Mouse (Mus musculus): ENCODE data around the gene Gtf2i.

The Gtf2i gene

DNA sequence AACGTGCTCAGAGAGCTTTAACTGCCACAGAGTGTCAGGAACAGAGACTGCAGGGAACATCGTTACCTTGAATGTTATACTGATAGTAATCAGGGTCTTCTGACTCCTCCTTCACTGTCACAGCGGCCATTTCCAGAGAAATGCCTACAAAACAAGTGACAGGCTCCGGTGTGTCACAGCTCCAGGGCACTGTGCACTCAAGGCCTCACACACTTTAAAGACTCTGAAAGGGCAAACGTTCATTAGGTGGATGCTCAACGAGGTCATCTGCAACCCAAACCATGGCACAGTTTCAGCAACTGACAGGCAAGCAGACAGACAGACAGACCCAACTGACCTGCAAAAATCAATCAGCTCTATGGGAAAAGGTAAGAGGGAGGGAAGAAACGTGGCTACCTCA lies 35.2 kb downstream of the Gtf2i start:
- in situ Hi-C loops (cut with MboI, MseI), result no loop called here

DNA sequence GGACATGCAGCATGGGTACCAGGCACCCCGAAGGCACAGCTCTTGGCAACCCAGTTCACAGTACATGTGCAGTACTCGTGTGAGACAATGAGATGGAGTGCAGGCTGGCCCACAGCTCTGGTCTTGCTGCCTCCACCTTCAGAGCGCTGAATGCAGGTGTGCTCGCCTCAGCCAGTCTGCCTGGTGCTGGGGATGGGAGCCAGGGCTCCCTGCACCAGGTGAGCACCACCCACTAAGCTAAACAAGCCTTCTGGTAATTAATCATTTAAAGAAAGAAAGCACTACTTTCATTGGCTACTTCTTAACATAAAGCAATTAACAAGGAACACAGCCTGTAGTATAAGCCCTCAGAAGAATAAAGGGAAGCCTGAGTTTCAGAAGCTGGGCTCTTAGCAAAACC lies 37.5 kb downstream of the Gtf2i start:
- in situ Hi-C loops (cut with MboI, MseI), result no loop called here

DNA sequence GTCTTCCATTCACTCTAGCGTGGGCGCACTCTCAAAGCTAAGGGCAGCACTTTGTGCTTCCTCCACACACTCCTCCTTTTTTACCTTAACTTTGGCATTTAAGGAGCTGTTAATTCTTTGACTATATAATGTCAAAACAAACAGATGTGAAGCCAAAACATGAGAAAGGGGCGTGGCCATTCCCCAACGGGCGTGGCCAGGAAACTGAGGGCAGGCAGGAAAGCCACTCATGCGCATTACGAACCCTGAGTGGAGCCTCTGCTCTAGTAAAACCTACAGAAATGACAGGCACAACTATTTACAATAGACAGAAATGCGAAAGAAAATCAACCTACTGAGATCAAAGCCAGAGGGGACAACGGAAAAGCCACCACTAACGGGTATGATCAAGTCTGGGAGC lies 39.0 kb downstream of the Gtf2i start:
- in situ Hi-C loops (cut with MboI, MseI), result no loop called here

DNA sequence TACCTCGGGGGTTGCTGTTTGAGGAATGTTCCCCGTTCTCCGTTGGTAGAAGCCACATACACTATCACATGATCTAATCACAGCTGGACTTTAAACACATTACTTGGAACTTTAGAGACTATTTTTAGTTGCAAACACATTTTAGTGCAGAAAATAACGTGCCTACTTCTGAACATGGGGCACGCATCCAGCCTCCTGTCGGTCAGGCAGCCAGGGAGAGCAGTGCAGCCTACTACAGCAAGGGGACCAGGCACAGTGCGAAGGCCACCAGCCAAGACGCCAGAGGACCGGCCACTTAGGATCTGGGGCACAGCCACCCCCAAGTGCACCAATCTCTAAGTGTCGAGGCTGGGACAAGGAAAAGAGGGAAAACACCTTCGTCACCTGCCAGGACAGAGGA lies 39.5 kb downstream of the Gtf2i start:
- in situ Hi-C loops (cut with MboI, MseI), result no loop called here

DNA sequence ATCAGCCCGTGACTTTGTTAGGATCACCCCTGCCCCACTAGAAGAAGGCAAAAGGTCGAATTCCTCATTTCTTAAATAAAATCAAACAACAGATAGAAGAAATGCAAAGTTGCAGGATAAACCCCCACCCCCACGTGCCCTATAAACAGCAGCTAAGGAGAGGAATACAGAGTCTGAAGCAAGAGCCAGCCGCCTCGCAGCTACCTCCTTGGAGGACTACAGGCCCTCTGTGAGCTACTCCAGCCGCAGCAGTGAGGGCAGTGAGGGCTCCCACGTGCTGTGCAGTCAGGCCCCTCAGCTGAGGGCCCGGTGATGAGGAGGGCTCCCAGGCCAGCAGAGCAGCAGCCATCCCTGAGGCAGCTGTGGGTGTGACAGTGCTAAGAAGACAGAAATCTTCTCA lies 40.8 kb downstream of the Gtf2i start:
- in situ Hi-C loops (cut with MboI, MseI), result no loop called here

DNA sequence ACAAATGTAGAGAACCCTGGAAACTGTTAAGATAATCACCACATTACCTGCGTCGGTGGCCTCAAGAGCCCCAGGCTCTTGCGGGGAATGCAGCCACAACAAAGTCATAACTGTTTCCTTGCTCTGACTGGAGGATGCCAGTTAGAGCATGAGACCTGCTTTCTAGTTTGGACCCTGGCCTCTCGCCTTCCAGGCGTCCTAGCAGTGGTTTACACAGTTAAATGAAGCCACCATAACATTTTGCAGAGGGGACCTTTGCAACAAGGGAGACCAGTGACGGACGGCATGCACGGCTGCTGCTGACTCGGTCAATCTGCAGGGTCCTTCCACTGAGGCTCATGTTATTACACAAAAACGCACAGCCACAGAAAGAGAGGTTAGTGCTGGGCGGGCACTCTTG lies 41.8 kb downstream of the Gtf2i start:
- in situ Hi-C loops (cut with MboI, MseI), result no loop called here

DNA sequence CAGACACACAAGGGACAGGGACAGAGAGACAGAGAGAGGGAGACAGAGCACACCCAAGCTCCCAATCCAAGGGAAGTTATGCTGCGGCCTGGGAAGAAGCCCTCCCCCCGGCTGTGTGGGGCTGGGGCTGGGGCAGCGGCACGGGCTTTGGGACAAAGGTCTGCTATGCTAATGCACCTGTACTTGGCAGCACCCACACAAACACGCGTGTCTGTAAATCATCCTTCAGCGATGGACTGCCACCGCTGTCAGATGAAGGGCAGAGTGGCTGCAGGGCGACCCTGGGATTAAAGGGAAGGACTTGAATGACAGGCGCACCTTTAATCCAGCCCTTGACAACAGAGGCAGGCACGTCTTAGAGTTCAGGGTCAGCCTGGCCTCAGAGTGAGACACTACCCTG lies 43.1 kb downstream of the Gtf2i start:
- in situ Hi-C loops (cut with MboI, MseI), result no loop called here

DNA sequence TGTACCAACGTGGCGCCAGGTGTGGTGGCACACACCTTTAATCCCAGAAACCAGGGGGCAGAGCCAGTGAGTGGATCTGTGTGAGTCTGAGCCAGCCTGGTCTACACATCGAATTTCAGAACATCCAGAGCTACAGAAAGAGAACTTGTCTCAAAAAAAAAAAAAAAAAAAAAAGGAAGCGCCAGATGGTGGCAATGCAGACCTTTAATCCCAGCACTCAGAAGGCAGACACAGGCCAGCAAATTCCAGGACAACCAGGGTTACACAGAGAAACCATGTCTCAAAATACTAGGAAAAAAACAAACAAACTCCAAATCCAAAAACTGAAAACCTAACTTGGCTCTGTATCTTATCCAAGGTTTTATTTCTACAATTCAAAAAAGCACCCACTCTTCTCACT lies 44.0 kb downstream of the Gtf2i start:
- in situ Hi-C loops (cut with MboI, MseI), result no loop called here

DNA sequence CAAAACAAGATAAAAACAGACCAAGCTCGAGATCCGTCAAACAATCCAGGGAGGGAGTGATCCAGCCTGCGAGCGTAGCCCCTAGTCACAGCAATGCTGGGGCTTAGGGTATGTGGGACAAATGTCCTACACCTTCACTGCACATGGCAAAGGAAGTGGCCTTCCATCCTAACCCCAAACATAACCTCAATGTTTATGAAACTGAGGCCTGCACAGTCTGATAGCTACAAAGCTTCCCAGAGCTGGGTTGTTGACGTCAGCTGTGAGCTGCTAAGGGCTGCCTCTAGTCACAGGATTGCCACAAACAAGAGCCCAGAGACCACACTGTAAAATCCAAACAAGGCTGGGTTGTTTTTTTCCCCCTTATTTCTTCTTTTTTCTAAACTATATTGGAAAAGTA lies 44.8 kb downstream of the Gtf2i start:
- in situ Hi-C loops (cut with MboI, MseI), result no loop called here

DNA sequence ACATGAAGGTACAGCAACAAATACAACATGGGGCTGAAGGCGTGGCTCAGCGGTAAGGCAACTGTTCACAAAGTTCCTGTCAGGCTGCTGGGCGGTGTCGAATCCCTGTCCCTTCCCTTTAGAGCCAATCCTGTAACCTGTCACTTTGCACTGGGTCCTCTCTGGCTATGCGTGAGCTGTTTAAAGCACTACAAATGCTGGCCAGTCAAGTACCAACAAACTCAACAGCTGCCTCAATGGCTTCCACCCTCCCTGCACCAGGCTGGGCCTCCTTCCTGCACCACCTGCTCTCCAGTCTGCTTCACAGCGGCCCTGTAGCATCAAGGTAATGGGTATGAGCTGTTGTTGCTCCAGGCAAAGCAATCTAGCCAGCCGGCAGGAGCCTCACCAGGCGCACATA lies 45.8 kb downstream of the Gtf2i start:
- in situ Hi-C loops (cut with MboI, MseI), result no loop called here

DNA sequence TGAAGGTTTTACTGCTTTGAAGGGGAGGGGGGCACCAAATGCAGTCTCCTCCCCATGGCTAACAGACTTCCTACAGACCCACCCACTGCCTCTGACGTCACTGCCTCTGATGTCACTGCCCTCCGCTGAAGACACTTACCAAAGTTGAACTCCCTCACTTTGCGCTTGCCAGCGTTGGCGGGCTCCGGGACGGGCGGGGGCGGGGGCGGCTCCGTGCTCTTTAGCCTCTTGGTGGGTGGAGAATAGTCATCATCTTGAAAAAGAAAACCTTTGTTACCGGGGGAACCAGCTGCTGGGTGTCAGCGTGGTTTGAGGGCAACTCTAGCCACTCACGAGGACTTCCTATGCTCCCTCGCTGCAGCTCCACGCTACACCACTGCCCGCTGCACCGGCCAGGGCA lies 48.2 kb downstream of the Gtf2i start:
- in situ Hi-C loops (cut with MboI, MseI), result no loop called here

DNA sequence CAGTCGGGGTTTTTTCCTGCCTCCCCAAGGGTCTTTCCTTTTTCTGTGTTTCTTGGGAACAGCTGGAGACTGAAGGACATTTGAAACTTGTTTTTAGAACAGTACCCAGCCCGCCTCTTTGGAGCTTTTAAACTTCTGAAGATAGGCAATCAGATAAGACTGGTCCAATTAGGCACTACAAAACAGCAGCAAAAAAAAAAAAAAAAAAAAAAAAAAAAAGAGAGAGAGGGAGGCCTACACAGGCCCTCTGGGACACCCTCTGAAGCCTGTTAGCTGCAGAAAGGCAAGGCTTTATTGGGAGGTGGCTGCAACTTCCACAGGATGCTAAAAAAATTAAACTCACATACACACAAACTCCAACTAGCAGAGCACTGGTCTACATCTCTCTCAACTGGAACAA lies 48.7 kb downstream of the Gtf2i start:
- in situ Hi-C loops (cut with MboI, MseI), result no loop called here

DNA sequence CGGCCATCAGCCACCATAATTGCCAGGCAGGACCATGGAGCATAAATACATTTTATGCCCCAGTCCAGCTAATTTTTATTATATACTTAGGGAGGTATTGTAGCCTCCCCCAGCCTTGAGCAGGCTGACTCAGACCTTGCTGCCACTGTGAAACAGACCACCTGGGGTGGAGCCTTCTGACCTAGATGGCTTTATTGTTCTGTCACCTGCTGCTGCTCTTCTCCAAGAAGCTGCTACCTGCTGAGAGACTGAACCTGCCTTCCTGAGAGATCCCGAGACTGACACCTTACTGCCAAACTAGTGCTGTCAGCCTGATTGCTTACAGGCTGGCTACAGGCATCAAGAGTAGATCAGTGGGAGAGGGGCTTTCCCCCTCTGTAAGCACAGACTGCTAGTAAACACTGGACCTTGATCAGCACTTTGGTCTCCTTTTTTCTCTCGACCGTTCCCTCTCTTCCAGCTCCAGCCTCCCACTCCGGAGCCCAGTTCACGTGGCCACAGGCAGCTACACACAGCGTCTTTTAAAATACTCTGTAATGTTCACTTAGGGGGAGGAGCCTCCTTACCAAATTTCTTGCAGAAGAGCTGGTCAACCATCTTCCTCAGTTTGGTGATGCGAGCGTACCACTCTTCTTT lies 54.4 kb downstream of the Gtf2i start:
- in situ Hi-C loops (cut with MboI, MseI), result no loop called here

DNA sequence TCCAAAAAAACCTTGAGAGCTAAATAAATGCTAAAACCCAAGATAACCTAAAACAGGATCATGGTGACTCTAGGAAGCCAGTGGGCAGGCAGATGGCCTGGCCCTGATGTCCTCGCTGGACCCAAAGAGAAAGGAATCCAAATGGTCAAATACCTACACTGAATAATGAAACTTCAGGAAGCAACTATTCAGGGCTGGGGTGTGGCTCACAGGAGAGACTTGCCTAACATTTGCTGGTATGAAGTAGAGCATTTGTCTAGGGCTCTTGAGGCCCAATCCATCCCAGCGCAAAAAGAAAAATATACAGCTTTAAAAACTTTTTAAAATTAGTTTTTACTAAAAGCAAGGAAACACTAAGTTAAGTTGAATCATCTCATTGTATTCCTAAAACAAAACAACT lies 55.6 kb downstream of the Gtf2i start:
- in situ Hi-C loops (cut with MboI, MseI), result no loop called here

DNA sequence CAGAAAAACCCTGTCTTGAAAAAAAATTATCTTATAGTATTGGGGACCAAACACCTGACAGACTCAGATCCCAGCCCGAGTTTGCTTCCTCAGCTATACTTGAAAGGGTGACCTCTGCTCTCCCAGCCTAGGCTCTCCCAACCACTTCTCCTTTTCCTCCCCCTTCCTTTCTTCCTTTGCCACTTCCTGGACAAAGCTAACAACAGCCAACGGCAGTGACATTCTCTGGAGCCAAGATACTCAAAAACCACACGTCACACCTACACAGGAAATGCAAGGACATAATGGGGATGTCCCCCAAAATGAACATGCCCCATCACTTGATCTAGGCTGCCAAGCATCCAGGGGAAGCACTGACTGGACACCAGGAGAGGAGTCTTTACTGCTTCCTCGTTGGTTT lies 56.2 kb downstream of the Gtf2i start:
- in situ Hi-C loops (cut with MboI, MseI), result no loop called here

DNA sequence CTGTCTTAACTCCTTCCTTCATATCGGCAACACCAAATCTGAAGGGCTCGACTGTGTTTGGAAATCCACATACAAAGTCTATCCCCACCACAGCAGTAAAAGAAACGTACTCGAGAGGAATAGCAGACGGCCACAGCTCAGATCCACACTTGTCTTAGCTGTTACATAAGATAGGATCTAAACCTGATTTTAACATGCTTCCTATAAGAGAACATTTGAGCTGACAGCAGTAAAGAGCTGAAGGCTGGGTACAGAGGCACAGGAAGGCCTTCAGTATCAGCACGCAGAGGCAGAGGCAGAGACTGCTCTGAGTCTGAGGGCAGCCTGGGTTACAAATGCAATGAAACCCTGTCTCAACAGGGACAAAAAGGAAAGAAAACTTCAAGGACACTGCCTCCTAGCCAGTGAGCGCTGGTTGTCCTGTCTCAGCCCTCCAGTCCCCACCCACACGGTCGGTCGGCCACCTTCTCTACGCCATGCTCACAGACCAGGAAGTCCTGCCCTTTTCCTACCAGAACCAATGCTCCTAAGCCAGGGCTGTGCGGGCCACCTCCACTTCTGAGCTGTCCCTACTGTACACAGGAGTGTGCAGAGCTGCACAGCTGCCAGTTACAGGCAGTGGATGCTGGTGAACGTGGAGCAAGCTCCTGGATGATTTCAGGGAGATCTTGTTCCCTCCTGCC lies 57.1 kb downstream of the Gtf2i start:
- in situ Hi-C loops (cut with MboI, MseI), result no loop called here

DNA sequence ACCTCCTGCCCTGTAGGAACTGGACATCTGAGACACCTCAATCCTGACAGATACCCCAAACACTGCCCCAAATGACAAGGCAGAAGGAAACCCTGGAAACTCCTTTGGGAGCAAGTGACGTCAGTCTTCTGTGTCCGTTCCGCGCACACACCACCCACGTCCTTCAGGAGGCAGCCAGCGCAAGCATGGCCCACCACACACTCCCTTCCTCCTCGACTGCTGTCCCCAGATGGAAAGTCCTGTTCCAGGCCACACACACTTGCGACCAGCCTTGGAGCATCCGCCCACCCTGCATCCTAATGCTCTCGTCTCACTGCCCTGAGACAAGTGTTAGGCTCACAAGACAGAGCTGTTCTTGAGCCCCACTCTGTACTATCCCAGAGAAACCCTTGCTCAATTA lies 59.3 kb downstream of the Gtf2i start:
- in situ Hi-C loops (cut with MboI, MseI), result no loop called here

DNA sequence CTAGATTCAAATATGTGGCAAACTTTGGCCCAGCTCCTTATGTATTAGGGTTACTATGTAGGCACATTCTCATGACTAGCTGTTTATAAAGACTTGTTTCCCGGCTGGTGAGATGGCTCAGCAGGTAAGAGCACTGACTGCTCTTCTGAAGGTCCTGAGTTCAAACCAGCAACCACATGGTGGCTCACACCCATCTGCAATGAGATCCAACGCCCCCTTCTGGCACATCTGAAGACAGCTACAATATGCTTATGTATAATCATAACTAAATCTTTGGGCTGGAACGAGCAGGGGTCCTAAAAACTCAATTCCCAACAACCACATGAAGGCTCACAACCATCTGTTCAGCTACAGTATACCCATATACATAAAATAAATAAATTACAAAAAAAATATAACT lies 60.8 kb downstream of the Gtf2i start:
- in situ Hi-C loops (cut with MboI, MseI), result no loop called here

DNA sequence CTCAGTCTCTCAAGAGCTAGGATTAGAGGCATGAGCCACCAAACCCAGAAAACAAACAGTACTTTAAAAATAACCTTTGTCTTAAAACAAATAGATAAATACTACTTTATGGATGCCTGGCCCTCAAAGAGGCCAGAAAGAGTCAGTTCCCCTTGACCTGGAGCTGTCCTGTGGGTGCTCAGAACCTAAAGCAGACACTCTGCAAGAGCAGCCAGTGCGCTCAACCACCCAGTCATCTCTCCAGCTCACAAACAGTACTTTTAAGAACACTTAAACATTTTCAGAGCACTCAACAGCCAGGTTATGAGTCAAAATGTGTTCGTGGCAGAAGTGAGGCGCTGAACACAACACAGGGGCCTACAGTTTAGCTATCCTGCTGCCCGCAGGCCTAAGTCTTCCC lies 63.5 kb downstream of the Gtf2i start:
- in situ Hi-C loops (cut with MboI, MseI), result no loop called here

DNA sequence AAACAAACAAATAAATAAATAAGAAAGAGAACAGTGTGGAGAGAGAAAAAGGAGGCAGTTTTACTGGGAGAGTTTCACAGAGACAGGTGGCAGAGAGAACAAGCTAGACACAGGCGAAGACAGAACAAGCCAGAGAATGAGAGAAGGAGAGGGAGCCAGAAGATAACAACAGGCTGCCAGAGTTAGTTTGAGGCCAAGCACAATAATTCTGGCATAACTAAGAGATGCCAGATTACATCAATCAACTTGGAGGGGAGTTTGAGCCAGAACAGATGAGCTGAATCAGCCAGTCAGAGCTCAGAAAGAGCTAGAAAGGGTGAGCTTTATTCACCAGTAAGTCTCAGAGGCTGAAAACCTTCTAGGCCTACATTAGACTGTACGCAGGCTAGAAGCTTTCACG lies 64.0 kb downstream of the Gtf2i start:
- in situ Hi-C loops (cut with MboI, MseI), result no loop called here

DNA sequence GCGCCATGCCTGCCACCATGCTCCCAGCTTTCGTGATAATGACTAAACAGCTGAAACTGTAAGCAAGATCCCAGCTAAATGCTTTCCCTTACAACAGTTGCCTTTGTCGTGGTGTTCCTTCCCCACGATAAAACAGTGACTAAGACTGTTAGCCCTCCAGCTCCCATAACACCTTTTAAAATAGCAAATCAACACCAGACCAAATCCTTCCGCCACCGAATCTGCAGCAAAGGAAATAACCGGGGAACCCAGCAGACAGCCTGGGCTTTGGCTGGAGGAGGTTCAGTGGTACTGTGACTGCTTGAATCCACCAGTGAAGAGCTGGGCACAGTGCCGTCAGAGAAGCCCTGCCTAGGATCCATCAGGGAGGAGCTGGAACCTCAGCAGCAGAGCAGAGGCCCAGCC lies 65.3 kb downstream of the Gtf2i start:
- in situ Hi-C loops (cut with MboI, MseI), result no loop called here

DNA sequence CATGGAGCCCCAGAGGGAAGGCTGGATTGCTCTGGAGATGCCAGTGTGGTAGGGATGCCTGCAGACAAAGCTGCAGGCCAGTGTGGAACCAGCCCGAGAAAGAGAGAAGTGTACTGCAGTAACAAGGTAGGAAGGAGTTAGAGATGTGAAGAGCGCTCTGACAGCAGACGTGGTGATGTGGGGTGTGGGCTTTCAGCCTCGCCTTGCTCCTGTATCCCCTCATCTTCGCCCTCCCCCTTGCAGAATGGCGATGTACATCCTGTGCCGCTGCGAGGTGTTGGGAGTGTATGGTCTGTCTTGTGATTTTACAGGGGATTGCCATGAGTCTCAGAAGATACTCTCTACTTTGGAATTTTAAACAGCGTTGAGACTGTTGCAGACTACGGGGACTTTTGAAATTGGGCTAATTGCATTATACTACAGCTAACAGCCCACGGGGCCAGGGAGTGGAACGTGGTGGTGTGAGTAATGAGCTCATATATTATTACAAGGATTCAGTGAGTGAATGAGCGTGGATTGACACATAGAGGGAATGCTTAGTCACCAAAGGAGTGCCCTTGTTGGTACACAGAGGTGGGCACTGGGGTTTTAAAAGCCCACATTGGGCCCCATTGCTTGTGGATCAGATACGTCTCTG lies 65.8 kb downstream of the Gtf2i start:
- in situ Hi-C loops (cut with MboI, MseI), result no loop called here

DNA sequence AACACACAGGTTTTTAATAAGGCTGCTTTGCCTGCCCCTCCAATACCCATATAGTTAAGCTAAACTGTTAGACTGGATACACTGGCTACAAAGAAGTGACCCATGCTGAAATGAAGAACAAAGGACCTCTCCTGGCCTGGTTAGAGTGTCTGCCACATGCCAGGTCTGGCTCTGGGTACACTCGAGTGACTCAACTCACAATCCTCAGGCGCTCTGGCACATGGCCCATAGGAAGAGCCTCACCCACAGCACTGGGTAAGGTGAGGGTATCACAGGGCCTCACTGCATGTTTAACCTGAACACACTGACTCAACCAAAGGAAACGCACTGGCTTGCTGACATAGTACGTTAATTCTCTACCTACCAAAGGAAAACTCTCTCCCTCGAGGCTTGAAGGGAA lies 68.4 kb downstream of the Gtf2i start:
- in situ Hi-C loops (cut with MboI, MseI), result no loop called here
